ENCODE assay signal across 16 mouse cellular contexts in the genomic region with DNA sequence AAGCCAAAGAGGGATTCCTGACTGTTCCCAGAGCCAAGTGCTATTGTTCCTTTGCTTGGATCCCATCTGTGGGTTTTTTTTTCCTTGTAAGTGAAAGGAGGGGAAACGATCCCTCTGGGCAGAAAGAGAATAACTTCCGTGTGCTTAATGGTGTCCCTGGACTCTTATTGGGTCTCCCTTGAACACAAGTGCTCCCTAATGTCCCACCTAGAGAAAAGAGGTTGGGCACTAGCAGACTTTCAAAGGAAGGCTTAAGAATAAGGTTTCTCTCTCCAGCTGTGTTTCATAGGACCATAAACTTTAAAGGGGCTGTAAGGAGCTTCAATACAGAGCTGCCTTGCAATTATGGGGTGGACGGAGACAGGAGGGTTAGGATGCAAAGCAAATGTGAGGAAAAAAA.
"Had no signal": no experiment of that assay in that cellular context is flagged by ENCODE, and none has a peak within 500 bp of the region (broad histone marks: within the 10 kb centered on the region; RNA-seq: fewer than 3 reads in every experiment).

No protein-coding gene starts in this region.

- H3K27me3 ChIP-seq: neural tube, embryonic 15.5 days had no signal

- ATAC-seq: inflammation-experienced regulatory T-cells, adult 6 months; intestine, postnatal 0 days had no signal

- H3K36me3 ChIP-seq: midbrain, embryonic 10.5 days; neural tube, embryonic 15.5 days had no signal

- H3K4me3 ChIP-seq: layer of hippocampus, adult 2 months; midbrain, embryonic 10.5 days; neural tube, embryonic 15.5 days had no signal

- H3K4me2 ChIP-seq: neural tube, embryonic 15.5 days had no signal

- H3K27ac ChIP-seq: kidney, postnatal 0 days; layer of hippocampus, adult 2 months; liver, embryonic 14.5 days; midbrain, embryonic 10.5 days; neural tube, embryonic 15.5 days had no signal

- H3K9me3 ChIP-seq: midbrain, embryonic 10.5 days; neural tube, embryonic 15.5 days had no signal

- DNase-seq: kidney, adult 8-10 months; kidney, postnatal 36 days; lung, adult 18-20 months; lung, postnatal 4 days; midbrain, embryonic 14.5 days; right cerebral cortex, adult 18-20 months; right cerebral cortex, postnatal 25 days; thymus, adult 18-20 months; thymus, postnatal 14 days had no signal

- H3K9ac ChIP-seq: liver, embryonic 14.5 days; neural tube, embryonic 15.5 days had no signal
